Mouse (Mus musculus): ENCODE measurements around the gene Plce1.

DNA sequence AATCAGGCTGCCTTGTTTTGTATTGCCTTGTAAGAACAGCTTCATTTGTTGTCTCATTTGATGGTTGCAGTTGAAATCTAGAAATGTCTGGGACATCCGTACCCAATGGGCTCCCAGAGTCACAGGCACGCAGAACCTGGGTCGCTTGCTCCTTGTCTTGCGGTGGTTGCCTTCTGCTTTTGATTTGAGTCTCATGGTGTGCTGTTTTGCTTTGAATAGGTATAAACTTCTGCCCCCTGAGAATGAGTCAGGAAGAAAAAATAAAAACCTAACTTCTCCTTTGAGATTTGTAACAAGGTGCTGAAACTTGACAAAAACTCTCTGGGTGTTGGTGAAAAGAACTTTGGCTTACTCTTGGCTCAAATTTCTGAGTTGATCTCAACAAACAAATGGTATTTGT is 115.2 kb downstream of the Plce1 start:
- TF ChIP-seq CTCF (IDR thresholded peaks at IDR 0.05; ENCODE audit: low read depth) = no peak
- TF ChIP-seq EP300 (IDR thresholded peaks at IDR 0.05; ENCODE audit: low read depth) = no peak
